Mouse (Mus musculus): ENCODE measurements around the gene Ier3.
"Not testable (repeated sequence)": the region's sequence is repeated elsewhere in the genome, so short reads cannot be mapped to it uniquely, and the experiment has no call there.

Gene Ier3

DNA sequence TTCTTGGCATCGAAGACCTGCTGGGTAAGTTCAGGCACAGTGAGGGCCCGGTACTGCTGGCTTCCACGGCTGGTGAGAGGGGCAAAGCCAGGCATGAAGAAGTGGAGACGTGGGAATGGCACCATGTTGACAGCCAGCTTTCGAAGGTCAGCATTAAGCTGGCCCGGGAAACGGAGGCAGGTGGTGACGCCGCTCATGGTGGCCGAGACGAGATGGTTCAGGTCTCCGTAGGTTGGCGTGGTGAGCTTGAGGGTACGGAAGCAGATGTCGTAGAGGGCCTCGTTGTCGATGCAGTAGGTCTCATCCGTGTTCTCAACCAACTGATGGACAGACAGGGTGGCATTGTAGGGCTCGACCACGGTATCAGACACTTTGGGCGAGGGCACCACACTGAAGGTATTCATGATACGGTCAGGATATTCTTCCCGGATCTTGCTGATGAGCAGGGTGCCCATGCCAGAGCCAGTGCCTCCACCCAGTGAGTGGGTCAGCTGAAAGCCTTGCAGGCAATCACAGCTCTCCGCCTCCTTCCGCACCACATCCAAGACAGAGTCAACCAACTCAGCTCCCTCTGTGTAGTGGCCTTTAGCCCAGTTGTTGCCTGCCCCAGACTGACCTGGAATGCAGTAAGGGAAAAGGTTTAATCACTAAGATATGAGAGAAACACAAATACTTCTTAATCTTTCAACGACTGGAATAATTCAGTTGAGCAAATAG lies 14.1 kb downstream of the Ier3 start:
- no peak for DNase-seq (ENCODE audit: low read depth in 1 of 2, low spot score in 2 of 2)

DNA sequence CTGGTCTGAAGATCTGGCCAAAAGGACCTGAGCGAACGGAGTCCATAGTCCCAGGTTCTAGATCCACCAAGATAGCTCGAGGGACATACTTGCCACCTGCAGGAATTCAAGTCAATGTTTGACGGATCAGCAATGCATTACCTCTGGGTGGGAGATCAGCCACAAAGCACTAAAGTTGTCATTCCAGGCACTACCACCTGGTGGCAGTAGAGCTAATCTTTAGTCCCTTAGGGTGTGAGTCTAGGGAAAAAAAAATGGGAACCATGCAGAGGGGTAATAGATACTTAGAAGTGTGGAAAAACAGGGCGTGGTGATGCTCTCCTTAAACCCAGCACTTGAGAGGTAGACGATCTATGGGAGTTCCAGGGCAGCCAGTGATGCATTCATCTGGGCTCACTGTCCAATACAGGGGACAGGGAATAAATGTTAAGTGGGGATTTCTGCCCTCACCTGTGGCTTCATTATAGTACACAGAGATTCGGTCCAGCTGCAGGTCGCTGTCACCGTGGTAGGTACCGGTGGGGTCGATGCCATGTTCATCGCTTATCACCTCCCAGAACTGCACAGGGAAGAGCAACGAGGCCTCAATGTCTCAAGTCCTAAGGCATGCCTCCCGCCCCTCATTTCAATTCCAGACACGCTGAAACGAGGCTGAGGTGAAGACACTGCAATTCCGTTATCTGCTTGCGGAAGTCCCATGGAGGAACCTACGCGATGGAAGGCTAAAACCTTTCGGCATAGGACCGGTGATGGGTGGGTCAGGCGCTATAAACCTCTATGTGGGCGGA lies 14.9 kb downstream of the Ier3 start:
- peak in 1 of 2 experiments; percentile 69 for DNase-seq (ENCODE audit: low read depth in 1 of 2, low spot score in 2 of 2)

DNA sequence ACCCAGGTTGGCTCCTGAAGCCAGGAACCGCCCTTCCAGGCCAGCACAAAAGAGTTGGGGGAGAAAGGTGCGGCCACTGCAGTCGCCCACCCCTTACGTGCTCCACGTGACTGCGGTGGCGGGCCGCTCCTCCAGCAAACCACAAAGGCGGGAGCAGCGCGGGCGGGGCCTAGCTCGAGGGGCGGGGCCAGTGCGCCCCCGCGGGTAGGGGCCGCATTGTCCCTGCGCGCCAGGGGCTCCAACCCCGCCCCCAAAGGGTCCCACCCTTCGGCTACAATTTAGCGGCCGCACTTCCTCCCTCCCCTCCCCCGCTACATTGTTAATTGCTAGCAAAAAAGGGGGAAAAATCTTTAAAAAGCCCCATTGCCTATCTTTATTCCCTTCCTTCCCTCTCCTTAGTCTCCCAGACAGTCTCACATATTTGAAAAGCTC lies 15.5 kb downstream of the Ier3 start:
- no peak for DNase-seq (ENCODE audit: low read depth in 1 of 2, low spot score in 2 of 2)

DNA sequence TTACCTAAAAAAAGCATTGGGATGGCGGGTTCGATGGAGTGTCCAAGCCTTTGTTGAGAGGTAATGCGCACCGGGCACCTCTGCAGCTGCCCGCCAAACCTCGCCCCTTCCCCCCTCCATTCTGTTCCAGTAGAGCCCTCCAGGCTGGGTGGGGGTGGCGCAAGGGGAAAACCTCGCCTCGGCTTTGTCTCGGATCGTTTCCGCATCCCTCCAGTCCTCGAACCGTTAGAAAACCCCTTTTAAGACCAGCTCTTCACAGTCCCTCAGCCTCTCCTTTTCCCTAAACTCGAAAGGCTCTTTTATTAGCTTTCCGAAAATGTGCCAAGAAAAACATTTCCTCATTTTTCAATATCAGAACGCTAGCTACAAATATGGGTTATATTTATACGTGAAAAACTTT lies 16.0 kb downstream of the Ier3 start:
- DNase-seq (ENCODE audit: low read depth in 1 of 2, low spot score in 2 of 2) = no peak

DNA sequence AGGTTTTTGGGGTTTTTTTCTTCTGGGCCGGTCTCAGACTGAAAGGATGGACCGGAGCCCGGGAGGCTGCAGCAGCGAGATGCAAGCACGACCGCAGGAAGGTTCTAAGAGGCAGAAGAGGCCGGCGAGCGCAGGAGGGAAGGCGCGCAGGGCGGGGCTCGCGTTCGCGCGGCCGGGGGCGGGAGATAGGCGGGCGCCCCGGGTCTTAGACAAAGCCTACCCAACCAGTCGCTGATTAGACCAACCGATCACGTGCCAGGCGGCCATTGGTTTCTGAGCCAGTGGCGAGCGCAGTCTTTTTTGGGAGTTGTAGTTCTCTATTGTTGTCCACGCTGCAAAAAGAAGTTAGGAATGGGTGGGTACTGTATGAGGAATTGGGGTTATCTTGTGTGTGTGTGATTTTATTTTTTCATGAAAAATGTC lies 16.6 kb downstream of the Ier3 start, which contains the start of gene Tubb5:
Gene Tubb5 (minus strand): TSS at position 185 of the 423 bp plus-strand sequence.
- DNase-seq (ENCODE audit: low read depth in 1 of 2, low spot score in 2 of 2) = peak; percentile 85

DNA sequence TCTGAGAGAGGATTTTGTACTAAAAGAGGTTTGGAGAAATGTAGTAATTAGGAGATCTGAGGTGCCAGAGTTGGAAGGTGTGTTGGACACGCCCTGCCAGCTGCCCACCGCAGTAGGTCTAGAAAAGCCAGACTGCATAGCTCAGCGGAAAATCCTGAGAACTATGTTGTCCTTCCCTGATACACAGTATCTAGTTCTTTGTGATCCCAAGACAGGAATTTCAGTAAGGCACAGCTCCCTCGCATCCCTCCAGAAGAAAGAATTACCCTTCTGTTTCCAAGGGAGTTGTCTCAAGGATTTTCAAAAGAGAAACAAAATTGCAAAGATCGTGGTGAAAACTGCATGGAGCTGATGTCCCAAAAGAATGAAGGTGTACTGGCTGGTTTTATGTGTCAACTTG lies 17.1 kb downstream of the Ier3 start:
- DNase-seq (ENCODE audit: low read depth in 1 of 2, low spot score in 2 of 2) = no peak

DNA sequence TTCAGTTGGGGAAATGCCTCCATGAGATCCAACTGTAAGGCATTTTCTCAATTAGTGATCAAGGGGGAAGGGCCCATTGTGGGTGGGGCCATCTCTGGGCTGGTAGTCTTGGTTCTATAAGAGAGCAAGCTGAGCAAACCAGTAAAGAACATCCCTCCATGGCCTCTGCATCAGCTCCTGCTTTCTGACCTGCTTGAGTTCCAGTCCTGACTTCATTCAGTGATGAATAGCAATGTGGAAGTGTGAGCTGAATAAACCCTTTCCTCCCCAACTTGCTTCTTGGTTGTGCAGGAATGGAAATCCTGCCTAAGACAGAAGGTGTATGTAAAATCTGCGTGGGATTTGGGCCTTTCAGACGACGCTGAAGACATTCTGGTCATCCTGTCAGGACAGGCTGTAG lies 17.5 kb downstream of the Ier3 start:
- DNase-seq (ENCODE audit: low read depth in 1 of 2, low spot score in 2 of 2) = not testable (repeated sequence)

DNA sequence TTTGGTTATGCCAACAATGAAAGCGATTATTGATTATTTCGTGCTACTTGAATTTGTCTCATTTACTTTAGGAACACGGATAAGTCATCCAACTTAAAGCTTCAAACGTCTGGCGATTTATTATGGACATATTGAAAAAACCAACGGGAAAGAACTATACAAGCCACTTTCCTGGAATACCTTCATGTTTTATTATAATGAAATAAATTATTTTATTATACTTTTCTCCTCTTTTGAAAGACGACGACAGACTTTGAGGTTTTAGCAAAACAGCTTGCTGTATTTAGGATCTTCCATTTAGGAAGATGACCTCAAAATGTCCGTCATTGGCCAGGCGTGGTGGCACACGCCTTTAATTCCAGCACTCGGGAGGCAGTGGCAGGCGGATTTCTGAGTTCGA lies 19.1 kb downstream of the Ier3 start:
- no peak for DNase-seq (ENCODE audit: low read depth in 1 of 2, low spot score in 2 of 2)

DNA sequence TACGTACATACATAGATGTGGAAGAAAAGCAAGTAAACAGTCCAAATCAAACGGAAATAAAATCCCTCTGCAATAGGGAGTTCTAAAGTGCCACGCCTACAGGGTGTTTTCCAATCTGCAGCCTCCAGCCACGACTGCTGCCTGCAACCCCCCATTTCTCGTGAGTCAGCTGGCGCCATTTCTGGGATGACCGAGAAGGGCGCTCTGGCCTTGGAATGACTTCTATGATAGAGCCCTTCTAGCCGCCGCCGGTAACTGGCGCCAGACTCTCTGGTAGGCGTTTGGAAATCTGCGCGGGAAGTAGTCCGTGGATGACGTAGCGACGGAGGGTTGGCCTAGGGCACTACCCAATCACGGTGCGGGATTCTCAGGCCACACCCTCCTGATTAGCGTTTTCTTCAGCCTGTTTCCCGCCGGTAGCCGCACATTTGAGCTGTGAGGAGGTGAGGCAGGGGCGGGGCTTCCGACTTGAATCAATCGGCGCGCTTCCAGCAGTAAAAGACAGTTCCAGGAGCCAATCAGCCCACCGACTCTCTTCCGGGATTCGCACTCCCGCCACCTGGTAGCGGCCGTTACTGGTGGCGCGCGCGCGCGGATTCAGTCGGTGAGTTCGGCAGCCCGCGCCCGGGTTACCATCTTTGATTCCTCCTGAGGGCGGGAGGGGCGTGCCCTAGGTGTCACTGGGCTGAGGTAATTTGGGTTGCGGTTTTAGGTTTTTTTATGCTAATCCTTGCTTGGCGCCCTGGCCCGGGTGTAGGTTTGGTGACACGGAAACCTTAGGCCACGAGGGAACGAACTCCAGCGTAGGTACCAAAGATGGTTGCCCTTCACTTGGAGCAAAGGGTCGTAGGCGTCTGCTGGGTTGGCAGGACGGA lies 19.8 kb downstream of the Ier3 start, which contains the start of gene Mdc1:
Gene Mdc1 (plus strand): TSS at position 440 of the 875 bp plus-strand sequence.
- DNase-seq (ENCODE audit: low read depth in 1 of 2, low spot score in 2 of 2) = peak; percentile 99

DNA sequence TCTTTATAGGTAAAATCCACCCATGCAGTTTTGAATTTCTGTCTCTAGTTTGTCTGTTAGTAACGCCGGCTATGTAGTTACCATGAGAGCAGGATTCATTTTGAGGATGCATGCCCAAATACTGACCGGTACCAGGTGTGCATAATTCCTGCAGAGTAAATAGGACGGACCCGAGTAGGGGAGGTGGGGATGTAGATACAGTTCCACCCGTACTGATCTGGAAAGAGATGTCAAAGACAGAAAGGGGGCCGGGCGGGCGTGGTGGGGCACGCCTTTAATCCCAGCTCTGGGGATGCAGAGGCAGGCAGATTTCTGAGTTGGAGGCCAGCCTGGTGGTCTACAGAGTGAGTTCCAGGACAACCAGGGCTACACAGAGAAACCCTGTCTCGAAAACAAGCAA lies 20.5 kb downstream of the Ier3 start:
- DNase-seq (ENCODE audit: low read depth in 1 of 2, low spot score in 2 of 2) = no peak

DNA sequence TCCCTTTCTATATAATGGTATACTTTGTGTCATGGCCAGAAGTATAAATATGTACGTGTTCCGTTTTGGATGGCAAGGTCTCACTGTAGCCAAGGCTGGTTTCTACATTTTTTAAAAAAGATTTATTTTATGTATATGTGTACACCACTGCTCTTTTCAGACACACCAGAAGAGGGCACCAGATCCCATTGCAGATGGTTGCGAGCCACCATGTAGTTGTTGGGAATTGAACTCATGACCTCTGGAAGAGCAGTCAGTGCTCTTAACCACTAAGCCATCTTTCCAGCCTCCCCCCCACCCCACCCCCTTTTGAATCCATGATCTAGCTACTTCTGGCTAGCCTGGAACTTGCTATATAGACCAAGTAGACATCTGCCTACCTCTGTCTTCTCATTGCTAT lies 22.0 kb downstream of the Ier3 start:
- no peak for DNase-seq (ENCODE audit: low read depth in 1 of 2, low spot score in 2 of 2)

DNA sequence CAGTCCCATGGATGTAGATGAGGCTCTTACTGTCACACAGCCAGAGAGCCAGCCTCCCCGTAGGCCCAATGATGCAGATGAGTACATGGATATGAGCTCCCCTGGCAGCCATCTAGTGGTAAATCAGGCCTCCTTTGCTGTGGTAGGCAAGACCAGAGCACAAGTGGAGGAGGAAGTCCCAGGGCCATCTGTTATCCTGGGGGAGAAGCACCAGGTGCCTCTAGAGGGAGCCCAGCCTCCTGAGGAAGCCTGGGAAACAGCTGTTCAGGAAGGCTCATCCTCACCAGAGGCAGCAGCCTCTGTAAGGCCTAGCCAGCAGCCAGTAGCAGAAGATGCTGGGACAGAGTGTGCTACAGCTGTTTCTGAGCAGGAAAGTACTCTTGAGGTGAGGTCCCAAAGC lies 26.6 kb downstream of the Ier3 start:
- no peak for DNase-seq (ENCODE audit: low read depth in 1 of 2, low spot score in 2 of 2)

DNA sequence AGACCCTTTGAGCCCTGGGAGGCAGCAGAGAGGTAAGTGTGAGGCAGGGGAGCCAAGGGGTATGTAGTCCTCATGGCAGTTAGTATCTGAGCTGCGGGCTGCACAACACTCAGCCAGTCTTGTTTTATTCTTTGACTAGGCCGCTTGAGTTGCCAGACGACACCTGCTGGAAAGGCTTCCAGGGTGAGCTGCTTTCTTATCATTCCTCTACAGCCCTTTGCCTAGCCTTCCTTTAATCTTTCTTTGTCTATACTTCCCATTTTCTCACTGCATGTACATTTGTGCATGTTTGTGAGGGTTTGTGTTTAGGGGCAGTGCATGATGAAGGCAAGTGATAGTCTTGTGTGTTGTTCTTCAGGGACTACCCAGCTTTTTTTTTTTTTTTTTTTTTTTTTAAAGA lies 29.5 kb downstream of the Ier3 start:
- DNase-seq (ENCODE audit: low read depth in 1 of 2, low spot score in 2 of 2) = no peak

DNA sequence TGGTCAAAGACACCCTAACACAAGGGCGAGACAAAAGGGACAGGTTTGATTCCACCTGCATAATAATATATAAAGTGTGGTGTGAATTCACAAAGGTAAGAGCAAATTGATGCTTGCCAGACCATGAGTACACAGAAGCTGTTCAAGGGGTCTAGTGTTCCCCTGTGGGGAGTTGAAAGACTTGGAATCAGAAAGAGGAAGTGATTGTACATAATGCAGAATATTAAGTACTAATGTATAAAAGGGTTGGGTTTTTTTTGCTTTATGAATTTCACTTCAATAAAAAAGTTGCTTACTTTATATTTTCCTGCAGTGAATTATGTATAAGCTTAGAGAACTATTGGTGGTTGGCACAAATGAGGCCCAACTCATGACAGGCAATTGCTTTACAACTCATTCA lies 37.9 kb downstream of the Ier3 start:
- no peak for DNase-seq (ENCODE audit: low read depth in 1 of 2, low spot score in 2 of 2)

DNA sequence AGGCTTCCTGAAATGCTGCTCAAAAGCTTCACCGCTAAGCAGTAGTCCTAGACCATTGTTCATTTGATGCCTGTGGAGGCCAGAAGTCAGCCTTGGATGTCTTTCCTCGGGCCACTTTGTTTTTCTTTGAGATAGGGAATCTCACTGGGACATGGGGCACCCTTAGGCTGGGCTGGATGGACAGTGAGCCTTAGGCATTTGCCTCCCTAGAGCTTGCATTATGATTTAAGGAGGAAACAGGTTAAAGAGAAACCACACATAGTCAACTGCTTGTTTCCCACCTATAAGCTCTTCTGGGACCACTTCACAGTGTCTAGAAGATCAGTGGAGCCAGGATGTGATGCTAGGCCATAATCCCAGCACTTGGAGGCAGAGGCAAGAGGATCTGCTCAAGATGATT lies 38.4 kb downstream of the Ier3 start:
- no peak for DNase-seq (ENCODE audit: low read depth in 1 of 2, low spot score in 2 of 2)

DNA sequence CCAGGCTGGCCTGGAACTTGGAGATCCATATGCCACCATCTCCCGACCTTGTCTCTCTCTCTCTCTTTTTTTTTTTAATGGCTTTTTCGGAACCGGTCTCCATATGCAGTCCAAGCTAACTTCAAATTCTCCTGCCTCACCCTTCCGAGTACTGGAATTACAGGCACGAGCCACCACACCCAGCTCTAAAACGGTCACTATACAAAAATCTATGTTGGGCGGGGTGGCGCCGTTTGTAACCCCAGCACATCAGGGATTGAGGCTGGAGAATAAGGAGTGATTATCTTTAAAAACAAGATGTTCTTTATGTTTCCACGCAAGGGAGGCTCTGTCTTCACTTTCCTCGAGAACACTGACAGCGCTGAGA lies 39.3 kb downstream of the Ier3 start:
- DNase-seq (ENCODE audit: low read depth in 1 of 2, low spot score in 2 of 2) = no peak

DNA sequence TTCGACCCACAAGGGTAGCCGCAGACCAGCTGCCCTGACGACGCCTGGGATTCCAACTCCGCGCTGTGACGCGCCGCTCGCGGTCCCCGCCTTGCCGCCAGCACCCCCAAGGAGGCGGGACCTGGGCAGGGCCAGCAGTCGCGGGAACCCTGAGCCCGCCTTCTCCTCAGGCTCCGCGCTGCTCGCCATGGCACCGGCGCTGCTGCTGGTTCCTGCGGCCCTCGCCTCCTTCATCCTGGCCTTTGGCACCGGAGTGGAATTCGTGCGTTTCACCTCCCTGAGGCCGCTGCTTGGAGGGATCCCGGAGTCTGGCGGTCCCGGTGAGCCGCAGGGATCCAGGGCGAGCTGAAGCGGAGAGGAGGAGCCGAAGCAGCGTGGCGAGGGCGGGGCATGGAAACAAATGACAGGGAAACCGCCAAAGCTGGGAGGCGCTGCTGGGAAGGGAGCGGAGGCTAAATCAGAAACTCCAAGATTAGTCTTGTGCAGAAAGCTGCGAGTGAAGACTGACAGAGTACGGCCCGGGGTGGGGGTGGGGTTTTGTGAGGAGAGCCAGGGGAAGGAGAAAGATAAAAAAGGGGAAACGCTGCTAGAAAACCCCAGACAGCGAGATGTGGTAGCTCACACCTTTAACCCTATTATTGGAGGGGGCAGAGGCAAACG lies 39.8 kb downstream of the Ier3 start, which contains the start of gene Nrm:
Gene Nrm (plus strand): TSS at position 121 of the 660 bp plus-strand sequence.
- DNase-seq (ENCODE audit: low read depth in 1 of 2, low spot score in 2 of 2) = peak; percentile 65 to 83

DNA sequence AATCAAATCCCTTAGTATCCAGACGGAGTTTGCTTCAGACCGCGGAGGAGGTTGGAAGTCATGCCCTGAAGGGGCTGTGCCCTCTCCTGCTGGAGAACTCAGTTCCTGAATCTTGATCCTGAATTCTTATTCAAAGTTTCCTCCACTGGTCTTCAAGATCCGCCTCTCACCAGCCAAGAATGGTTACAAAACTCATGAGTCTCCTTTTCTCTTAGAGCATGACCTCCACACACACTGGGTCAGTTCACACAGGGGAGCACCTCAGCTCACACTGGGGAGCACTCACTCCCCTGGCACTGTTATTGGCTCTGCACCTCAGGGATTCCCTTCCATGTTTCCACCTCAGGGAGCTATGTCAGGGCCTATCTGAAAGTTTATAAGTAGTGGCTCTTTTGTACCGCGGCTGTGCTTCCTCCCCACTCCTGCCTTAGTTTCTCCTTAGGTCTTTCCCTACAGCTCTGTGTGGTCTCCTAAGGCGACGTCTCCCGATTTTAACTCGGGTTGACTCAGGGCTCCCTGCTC lies 43.4 kb downstream of the Ier3 start:
- DNase-seq (ENCODE audit: low read depth in 1 of 2, low spot score in 2 of 2) = no peak

DNA sequence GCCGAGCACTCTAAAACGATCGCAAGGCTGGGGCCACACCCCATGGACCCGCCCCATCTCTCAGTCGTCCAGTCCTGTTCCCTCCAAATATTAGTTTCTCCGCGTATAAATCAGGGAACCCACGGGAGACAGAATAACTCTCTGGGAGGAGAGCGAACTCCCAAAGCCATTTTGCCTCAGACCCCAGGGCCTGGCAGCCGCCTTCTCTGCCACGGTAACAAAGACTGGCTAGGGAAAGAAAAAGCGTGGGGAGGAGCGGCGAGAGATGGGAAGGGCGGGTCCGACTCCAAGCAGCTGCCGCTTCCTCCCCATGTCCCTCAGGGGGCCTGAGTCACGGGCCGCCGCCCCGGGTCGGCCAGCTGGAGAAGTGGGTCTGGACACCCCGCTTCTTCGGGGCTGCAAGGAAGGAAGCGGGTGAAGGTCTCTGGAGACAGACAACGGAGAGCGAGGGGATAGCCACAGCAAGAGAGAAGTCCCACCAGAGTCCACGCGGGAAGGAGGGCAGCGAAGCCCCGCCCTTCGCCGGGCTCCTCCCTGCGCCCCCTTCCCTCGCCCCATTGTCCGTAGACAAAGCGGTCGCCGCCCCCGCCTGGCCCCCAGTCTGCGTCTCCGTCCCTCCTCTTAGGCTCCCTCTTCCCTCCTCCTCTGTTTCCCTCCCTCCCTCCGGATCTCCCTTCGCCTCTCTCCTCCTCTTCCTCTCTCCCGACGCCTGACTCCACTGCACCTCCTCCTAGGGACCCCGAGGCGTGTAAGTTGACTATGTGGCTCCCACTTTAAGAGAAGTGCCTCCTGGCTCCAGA lies 44.2 kb downstream of the Ier3 start, which contains the start of gene Ppp1r18:
Gene Ppp1r18 (plus strand): TSS at position 113 of the 800 bp plus-strand sequence.
- no peak for DNase-seq (ENCODE audit: low read depth in 1 of 2, low spot score in 2 of 2)
